Mouse (Mus musculus) spleen, adult 12 weeks (tissue): ENCODE results near the gene Sbk3.

ENCODE experiments used
- DNase-seq: peaks from one replicate; pipeline ENCODE4 v3.0.0; 2022; ENCODE audit warnings: low spot score

Gene Sbk3

GRCm38 (mm10) chr7:4933103-4933502, 37.9 kb downstream of the Sbk3 start:
- no peak for DNase-seq

- no peak for DNase-seq
Measured at GRCm38 (mm10) chr7:4928323-4928722, 42.6 kb downstream of the Sbk3 start.

GRCm38 (mm10) chr7:4927711-4928110, 43.3 kb downstream of the Sbk3 start:
- no peak for DNase-seq

GRCm38 (mm10) chr7:4926849-4927248, 44.1 kb downstream of the Sbk3 start:
- no peak for DNase-seq

- no peak for DNase-seq
Measured at GRCm38 (mm10) chr7:4925441-4926381, 45.3 kb downstream of the Sbk3 start, which contains the start of gene Ssc5d. Ssc5d (plus strand) TSS chr7:4925785.

- DNase-seq = no peak
Measured at GRCm38 (mm10) chr7:4924891-4925301, 46.1 kb downstream of the Sbk3 start.

- no peak for DNase-seq
Measured at GRCm38 (mm10) chr7:4924483-4924882, 46.5 kb downstream of the Sbk3 start.

- DNase-seq = no peak
Measured at GRCm38 (mm10) chr7:4923586-4924364, 47.2 kb downstream of the Sbk3 start.

- no peak for DNase-seq
Measured at GRCm38 (mm10) chr7:4922931-4923565, 47.9 kb downstream of the Sbk3 start.

GRCm38 (mm10) chr7:4922508-4922907, 48.5 kb downstream of the Sbk3 start:
- DNase-seq = no peak

GRCm38 (mm10) chr7:4921824-4922482, 49.0 kb downstream of the Sbk3 start, which contains the start of gene Nat14:
Nat14 (plus strand) TSS chr7:4922028.
- DNase-seq = no peak

- DNase-seq = no peak
Measured at GRCm38 (mm10) chr7:4920976-4921823, 49.8 kb downstream of the Sbk3 start.

GRCm38 (mm10) chr7:4920496-4920895, 50.5 kb downstream of the Sbk3 start:
- DNase-seq = no peak

- DNase-seq = no peak
Measured at GRCm38 (mm10) chr7:4919971-4920370, 51.0 kb downstream of the Sbk3 start.

- no peak for DNase-seq
Measured at GRCm38 (mm10) chr7:4919096-4919495, 51.9 kb downstream of the Sbk3 start.

- no peak for DNase-seq
Measured at GRCm38 (mm10) chr7:4918681-4919080, 52.3 kb downstream of the Sbk3 start.

GRCm38 (mm10) chr7:4917494-4917893, 53.5 kb downstream of the Sbk3 start:
- DNase-seq = no peak

- peak; percentile 31 for DNase-seq
Measured at GRCm38 (mm10) chr7:4915669-4916416, 55.1 kb downstream of the Sbk3 start.
